ENCODE assay signal across 8 mouse cellular contexts in the genomic region with DNA sequence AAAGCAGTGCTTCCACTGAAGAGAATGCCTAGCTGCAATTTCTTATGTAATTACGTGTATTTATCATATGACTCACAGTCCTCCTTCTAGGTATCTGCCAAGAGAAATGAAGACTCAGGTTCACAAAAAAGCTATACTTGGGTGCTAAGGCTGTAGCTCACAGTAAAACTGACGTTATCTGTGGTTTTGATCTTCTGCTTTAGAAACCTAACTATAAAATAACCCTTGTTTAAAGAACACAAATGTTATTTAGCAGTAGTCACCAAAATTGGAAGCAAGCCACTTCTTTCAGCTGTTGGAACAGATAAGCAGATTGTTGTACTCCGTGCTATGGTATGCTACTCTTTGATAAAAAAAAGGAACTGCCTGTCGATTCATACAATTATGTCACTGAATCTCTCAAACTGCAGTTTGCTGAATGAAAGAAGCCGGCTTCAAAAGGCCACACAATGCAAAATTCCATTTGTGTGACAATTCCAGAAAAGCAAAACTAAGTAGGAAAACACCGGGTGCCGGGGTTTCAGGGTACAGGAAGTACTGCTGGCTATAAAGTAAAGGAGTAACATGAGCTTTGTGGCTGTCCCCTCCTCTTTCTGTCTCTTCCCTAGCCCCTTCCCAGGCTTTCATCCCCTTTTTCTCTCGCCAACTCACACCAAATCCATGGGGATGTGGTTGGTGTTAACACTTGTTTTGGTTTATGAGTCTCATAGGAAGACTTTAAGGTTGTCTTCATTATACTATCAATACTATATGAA. TPM values are rescaled to one million over a fixed set of nuclear protein-coding genes. Genes with fewer than 3 reads are reported as not detected.
DNase-seq lines count a peak whose midpoint lies in the region; ATAC-seq and TF ChIP-seq lines count a peak whose summit lies in the region.

No protein-coding gene starts in this region.

- WGBS in forebrain, postnatal 0 days: 41% methylated on average over 8 of the region's 8 CpGs
- 68% methylated on average over 8 of the region's 8 CpGs for WGBS in forebrain, embryonic 12.5 days
- 44% methylated on average over 8 of the region's 8 CpGs for WGBS in limb, embryonic 14.5 days

- no peak overlapping the region for H3K4me2 ChIP-seq in forebrain, postnatal 0 days (ENCODE audit: low read depth)
- no peak overlapping the region for H3K4me2 ChIP-seq in forebrain, embryonic 12.5 days
- H3K4me2 ChIP-seq in limb, embryonic 14.5 days (replicated peaks; ENCODE audit: low read depth, low read length, severe bottlenecking): no peak overlapping the region

- H3K36me3 ChIP-seq in forebrain, postnatal 0 days (ENCODE audit: insufficient read depth): no peaks in the 10 kb centered on the region
- no peaks in the 10 kb centered on the region for H3K36me3 ChIP-seq in forebrain, embryonic 12.5 days (replicated peaks)
- H3K36me3 ChIP-seq in limb, embryonic 14.5 days (ENCODE audit: control insufficient read depth, insufficient read depth, low read length): no peaks in the 10 kb centered on the region

- no peak overlapping the region for H3K9ac ChIP-seq in forebrain, postnatal 0 days
- no peak overlapping the region for H3K9ac ChIP-seq in forebrain, embryonic 12.5 days
- no peak overlapping the region for H3K9ac ChIP-seq in limb, embryonic 14.5 days (ENCODE audit: low read depth, low read length, severe bottlenecking)

- TF ChIP-seq CTCF in forebrain, postnatal 0 days (IDR thresholded peaks at IDR 0.05; ENCODE audit: low read depth): no peak

- H3K27me3 ChIP-seq in forebrain, postnatal 0 days (ENCODE audit: insufficient read depth, low read length): no peaks in the 10 kb centered on the region
- no peaks in the 10 kb centered on the region; the same call in 1 of the 2 replicates for H3K27me3 ChIP-seq in forebrain, embryonic 12.5 days
- H3K27me3 ChIP-seq in limb, embryonic 14.5 days (ENCODE audit: control insufficient read depth, insufficient read depth, low read length): no peaks in the 10 kb centered on the region

- no peak overlapping the region; the same call in 1 of the 2 replicates for H3K27ac ChIP-seq in forebrain, postnatal 0 days (ENCODE audit: low read depth, low read length)
- no peak overlapping the region for H3K27ac ChIP-seq in forebrain, embryonic 12.5 days
- no peak overlapping the region for H3K27ac ChIP-seq in limb, embryonic 14.5 days (replicated peaks; ENCODE audit: low read depth, low read length)

- H3K4me3 ChIP-seq in forebrain, postnatal 0 days (ENCODE audit: low read depth, low read length): no peak overlapping the region
- H3K4me3 ChIP-seq in forebrain, embryonic 12.5 days (replicated peaks): no peak overlapping the region
- no peak overlapping the region for H3K4me3 ChIP-seq in limb, embryonic 14.5 days (replicated peaks; ENCODE audit: low read length)

- TF ChIP-seq POLR2A in limb, embryonic 14.5 days (IDR thresholded peaks at IDR 0.05; ENCODE audit: borderline replicate concordance, extremely low read depth, insufficient read depth, insufficient read length): no peak

- H3K9me3 ChIP-seq in forebrain, postnatal 0 days (ENCODE audit: low read length): no peaks in the 10 kb centered on the region
- no peaks in the 10 kb centered on the region for H3K9me3 ChIP-seq in forebrain, embryonic 12.5 days
- H3K9me3 ChIP-seq in limb, embryonic 14.5 days (ENCODE audit: control insufficient read depth, low read length): no peaks in the 10 kb centered on the region

- peak; percentile 43 for ATAC-seq in forebrain, postnatal 0 days
- no peak for ATAC-seq in forebrain, embryonic 12.5 days (ENCODE audit: low FRiP score)
- no peak for ATAC-seq in limb, embryonic 14.5 days (ENCODE audit: low FRiP score, low read depth)

- no peaks in the 10 kb centered on the region for H3K4me1 ChIP-seq in forebrain, postnatal 0 days (ENCODE audit: insufficient read depth)
- H3K4me1 ChIP-seq in forebrain, embryonic 12.5 days: no peaks in the 10 kb centered on the region
- H3K4me1 ChIP-seq in limb, embryonic 14.5 days (ENCODE audit: control insufficient read depth, insufficient read depth, low read length): no peaks in the 10 kb centered on the region; the same call in 1 of the 2 replicates

- DNase-seq in forebrain, postnatal 0 days: peak; percentile 43
- peak; percentile 20 for DNase-seq in urinary bladder, postnatal 14 days (ENCODE audit: low spot score)
- DNase-seq in urinary bladder, adult 2 months (ENCODE audit: low spot score): no peak
- DNase-seq in limb, embryonic 14.5 days (ENCODE audit: low spot score): peak; percentile 33
- DNase-seq in thymus, postnatal 25 days: no peak
- no peak for DNase-seq in embryo, embryonic 9.5 days (ENCODE audit: extremely low spot score)
- DNase-seq in kidney, postnatal 4 days: no peak

RNA-seq across cellular contexts. Expression of gene Atp7a, which starts 17.0 kb away (rescaled TPM):
- 11.7 and 14.6 TPM in 2 replicates for total RNA-seq in forebrain, postnatal 0 days (2014; rRNA removed)
- 4.2 and 6.5 TPM in 2 replicates for polyA plus RNA-seq in forebrain, postnatal 0 days (2015; fragmentation: Nextera tagmentation; extraction: Ambion mirVana)
- polyA plus RNA-seq in forebrain, embryonic 12.5 days (2016; fragmentation: Nextera tagmentation; extraction: Ambion mirVana): 24.8 and 25.0 TPM in 2 replicates
- 4.6 and 5.7 TPM in 2 replicates for polyA plus RNA-seq in urinary bladder, adult 2 months (2012; rRNA removed)
- polyA plus RNA-seq in limb, embryonic 14.5 days (2012; rRNA removed): 10.3 and 10.7 TPM in 2 replicates
- 30.0 and 34.6 TPM in 2 replicates for polyA plus RNA-seq in limb, embryonic 14.5 days (2014; fragmentation: Nextera tagmentation; extraction: Ambion mirVana)

RNA-seq across cellular contexts. Expression of gene Cox7b, which starts 28.5 kb away (rescaled TPM):
- 193 and 278 TPM in 2 replicates for total RNA-seq in forebrain, postnatal 0 days (2014; rRNA removed)
- 393 and 557 TPM in 2 replicates for polyA plus RNA-seq in forebrain, postnatal 0 days (2015; fragmentation: Nextera tagmentation; extraction: Ambion mirVana)
- 284 and 287 TPM in 2 replicates for polyA plus RNA-seq in forebrain, embryonic 12.5 days (2016; fragmentation: Nextera tagmentation; extraction: Ambion mirVana)
- 213 and 279 TPM in 2 replicates for polyA plus RNA-seq in urinary bladder, adult 2 months (2012; rRNA removed)
- polyA plus RNA-seq in limb, embryonic 14.5 days (2012; rRNA removed): 241 and 276 TPM in 2 replicates
- 371 and 402 TPM in 2 replicates for polyA plus RNA-seq in limb, embryonic 14.5 days (2014; fragmentation: Nextera tagmentation; extraction: Ambion mirVana)

RNA-seq across cellular contexts. Expression of gene Magt1, which starts 32.3 kb away (rescaled TPM):
- 15.5 and 17.0 TPM in 2 replicates for total RNA-seq in forebrain, postnatal 0 days (2014; rRNA removed)
- 8.5 and 12.3 TPM in 2 replicates for polyA plus RNA-seq in forebrain, postnatal 0 days (2015; fragmentation: Nextera tagmentation; extraction: Ambion mirVana)
- polyA plus RNA-seq in forebrain, embryonic 12.5 days (2016; fragmentation: Nextera tagmentation; extraction: Ambion mirVana): 33.5 and 38.3 TPM in 2 replicates
- polyA plus RNA-seq in urinary bladder, adult 2 months (2012; rRNA removed): 18.6 and 20.4 TPM in 2 replicates
- 24.3 and 26.8 TPM in 2 replicates for polyA plus RNA-seq in limb, embryonic 14.5 days (2012; rRNA removed)
- 55.3 and 60.1 TPM in 2 replicates for polyA plus RNA-seq in limb, embryonic 14.5 days (2014; fragmentation: Nextera tagmentation; extraction: Ambion mirVana)

Comparison
In these comparisons a context has a peak if more than half of its experiments do, and no peak if none do; other contexts are left out.
1. DNase-seq: peak in forebrain, postnatal 0 days (single experiment), urinary bladder, postnatal 14 days (single experiment) and limb, embryonic 14.5 days (single experiment); none in urinary bladder, adult 2 months (single experiment), thymus, postnatal 25 days (single experiment), embryo, embryonic 9.5 days (single experiment) and kidney, postnatal 4 days (0 of 2).